Mouse (Mus musculus) forebrain, embryonic 14.5 days (tissue): ENCODE results near the gene Arhgef3. TPM values are rescaled to one million over a fixed set of nuclear protein-coding genes. Genes with fewer than 3 reads are reported as not detected.

Experiments
- ATAC-seq: fragments of 200-750 bp; cut with Nextera tagmentation; 2 replicates; pipeline ENCODE4 v1.8.0; 2017; ENCODE audit warnings: mild to moderate bottlenecking, moderate library complexity
- DNase-seq: peaks from one replicate; pipeline ENCODE4 v3.0.0-alpha.2; 2015; ENCODE audit warnings: low spot score
- H3K27ac ChIP-seq: fragments of 300-500 bp; sonication (generic); 2 replicates; pipeline ENCODE4 v1.5.1; 2014; ENCODE audit warnings: low read depth, mild to moderate bottlenecking, control low read depth, low read length, moderate library complexity
- H3K27me3 ChIP-seq: fragments of 300-500 bp; sonication (generic); replicated peaks from 2 replicates; pipeline ENCODE4 v1.6.1; 2014; ENCODE audit warnings: low read length, control low read depth, mixed read lengths; ENCODE audit not compliant: control insufficient read depth, insufficient read depth
- H3K36me3 ChIP-seq: fragments of 300-500 bp; sonication (generic); 2 replicates; pipeline ENCODE4 v1.6.1; 2014; ENCODE audit warnings: low read length, control low read depth; ENCODE audit not compliant: control insufficient read depth, insufficient read depth
- H3K4me1 ChIP-seq: fragments of 300-500 bp; sonication (generic); 2 replicates; pipeline ENCODE4 v1.6.1; 2014; ENCODE audit warnings: antibody characterized with exemption, low read length, control low read depth; ENCODE audit not compliant: control insufficient read depth, insufficient read depth
- H3K4me2 ChIP-seq: fragments of 300-500 bp; sonication (generic); 2 replicates; pipeline ENCODE4 v1.6.1; 2014; ENCODE audit warnings: mild to moderate bottlenecking, control low read depth, low read length
- H3K4me3 ChIP-seq: fragments of 300-500 bp; sonication (generic); 2 replicates; pipeline ENCODE4 v1.5.1; 2014; ENCODE audit warnings: low read depth, low read length, control low read depth
- H3K9ac ChIP-seq: fragments of 300-500 bp; sonication (generic); 2 replicates; pipeline ENCODE4 v1.6.1; 2014; ENCODE audit warnings: mild to moderate bottlenecking, low read length, control low read depth, moderate library complexity
- H3K9me3 ChIP-seq: fragments of 300-500 bp; sonication (generic); replicated peaks from 2 replicates; pipeline ENCODE4 v1.6.1; 2016; ENCODE audit warnings: low read length, control low read depth, mixed read lengths; ENCODE audit not compliant: control insufficient read depth
- WGBS: fragments of 180-500 bp; shearing (Covaris S2); extraction: QIAGEN DNeasy Blood & Tissue Kit; methylation state at CpG from one replicate; pipeline ENCODE4 v1.1.7; 2014; 5-methylcytosine and 5-hydroxymethylcytosine counted together
- polyA plus RNA-seq: library from polyadenylated mRNA; unstranded; fragments of >200 nt; fragmentation: Nextera tagmentation; extraction: Ambion mirVana; gene quantifications from 2 replicates; pipeline ENCODE4 v1.2.1, GENCODE M21; 2014

Arhgef3 gene
- polyA plus RNA-seq, 1 experiment from 2014 or later: 3.0 TPM

DNA sequence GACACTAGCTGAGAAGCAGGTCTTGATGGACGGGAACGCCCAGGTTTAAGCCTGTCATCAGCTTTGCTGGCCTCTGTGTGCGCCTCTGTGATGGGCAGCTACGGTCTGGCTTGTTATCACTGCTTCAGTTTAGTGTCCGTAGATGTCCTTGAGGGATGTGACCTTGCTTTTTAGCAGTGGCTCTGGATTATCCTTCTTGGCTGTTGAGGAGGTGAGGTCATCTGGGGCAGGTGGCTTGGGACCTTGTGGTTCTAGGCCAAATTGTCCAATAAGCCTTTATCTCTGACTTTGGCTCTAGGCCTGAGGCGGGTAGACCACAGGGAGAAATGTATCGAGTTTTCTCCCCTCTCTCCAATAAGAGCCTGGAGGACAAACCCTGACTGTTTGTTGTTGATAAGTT is 33.0 kb downstream of the Arhgef3 start:
- Histone ChIP-seq H3K4me3 (no peak overlapping the region), H3K27me3 (no peaks in the 10 kb centered on the region), H3K27ac (no peak overlapping the region), H3K36me3 (no peaks in the 10 kb centered on the region), H3K9ac (no peak overlapping the region), H3K9me3 (no peaks in the 10 kb centered on the region), H3K4me2 (no peak overlapping the region), H3K4me1 (no peaks in the 10 kb centered on the region)
- DNase-seq (no peak), ATAC-seq (no peak)
- 94% methylated on average over 7 of the region's 7 CpGs for WGBS

DNA sequence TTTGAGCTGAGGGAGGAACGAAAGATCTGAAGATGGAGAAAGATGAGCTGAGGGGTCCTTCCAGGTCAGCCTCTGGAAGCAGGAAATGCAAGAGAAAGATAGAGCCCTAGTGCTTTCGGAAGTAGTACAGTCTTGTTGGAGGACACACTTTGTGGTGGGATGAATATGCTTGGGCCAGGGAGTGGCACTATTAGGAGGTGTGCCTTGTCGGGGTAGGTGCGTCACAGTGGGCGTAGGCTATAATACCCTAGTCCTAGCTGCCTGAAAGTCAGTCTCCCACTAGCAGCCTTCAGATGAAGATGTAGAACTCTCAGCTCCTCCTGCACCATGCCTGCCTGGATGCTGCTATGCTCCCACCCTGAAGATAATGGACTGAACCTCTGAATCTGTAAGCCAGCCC is 34.7 kb downstream of the Arhgef3 start:
- no peak for ATAC-seq
- Histone ChIP-seq H3K9me3 (no peaks in the 10 kb centered on the region), H3K4me3 (no peak overlapping the region), H3K27me3 (no peaks in the 10 kb centered on the region), H3K27ac (no peak overlapping the region), H3K36me3 (no peaks in the 10 kb centered on the region), H3K4me2 (no peak overlapping the region), H3K9ac (no peak overlapping the region), H3K4me1 (no peaks in the 10 kb centered on the region)
- DNase-seq: no peak
- 96% methylated on average over 5 of the region's 5 CpGs for WGBS

DNA sequence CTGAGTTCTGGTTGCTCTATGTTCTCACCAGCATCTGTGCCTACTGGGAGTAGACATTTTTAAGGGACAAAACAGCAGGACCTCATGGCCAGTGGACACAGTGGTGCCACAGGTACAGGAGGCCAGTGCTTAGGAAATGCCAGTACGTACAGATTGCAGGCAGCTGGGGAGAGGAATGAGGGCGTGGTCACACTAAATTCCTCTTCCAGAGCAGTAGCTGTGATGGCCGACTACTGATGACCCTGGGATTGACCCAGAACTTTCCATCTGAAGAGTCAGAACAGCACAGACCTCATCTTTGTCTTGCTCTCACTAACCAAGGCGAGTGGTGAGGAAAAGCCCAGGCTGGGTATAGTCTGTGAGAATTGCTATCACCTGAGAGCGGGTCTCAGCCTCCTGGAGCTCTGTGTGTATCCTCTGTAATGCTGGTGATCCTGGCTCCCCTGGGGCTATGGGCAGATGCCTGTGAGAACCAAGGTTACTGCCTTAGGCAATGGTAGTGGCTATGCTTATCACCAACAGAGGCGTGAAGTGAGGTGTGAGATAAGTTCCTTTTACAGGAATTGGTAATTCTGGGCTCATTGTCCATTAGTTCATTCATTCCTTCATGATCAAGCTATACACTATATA is 35.4 kb downstream of the Arhgef3 start:
- WGBS: 76% methylated on average over 6 of the region's 6 CpGs
- ATAC-seq (no peak), DNase-seq (no peak)
- no peaks in the 10 kb centered on the region for H3K36me3 ChIP-seq
- H3K4me3 ChIP-seq: no peak overlapping the region
- no peaks in the 10 kb centered on the region for H3K27me3 ChIP-seq
- no peak overlapping the region for H3K27ac ChIP-seq
- no peak overlapping the region for H3K9ac ChIP-seq
- no peaks in the 10 kb centered on the region for H3K9me3 ChIP-seq
- H3K4me1 ChIP-seq: no peaks in the 10 kb centered on the region
- H3K4me2 ChIP-seq: no peak overlapping the region

DNA sequence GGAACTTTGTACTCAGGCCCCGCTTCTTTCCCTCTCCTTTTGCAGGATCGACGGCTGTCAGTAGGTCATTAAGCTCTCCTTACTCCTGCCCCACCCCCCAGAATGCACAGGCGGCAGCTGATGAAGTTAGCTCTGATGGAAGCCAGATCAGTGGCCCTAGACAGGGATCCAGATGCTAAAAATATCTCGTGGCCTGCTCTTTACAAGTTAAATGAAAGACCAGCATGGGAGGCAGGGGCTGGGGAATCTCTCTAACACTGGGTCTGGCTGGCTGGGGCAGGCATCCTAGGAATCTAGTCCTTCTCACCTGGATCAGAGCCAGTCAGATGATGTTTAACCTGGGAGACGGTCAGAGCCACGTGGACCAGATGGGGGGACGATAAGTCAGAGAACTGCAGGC is 36.7 kb downstream of the Arhgef3 start:
- Histone ChIP-seq H3K4me1 (no peaks in the 10 kb centered on the region), H3K9ac (no peak overlapping the region), H3K4me2 (no peak overlapping the region), H3K36me3 (no peaks in the 10 kb centered on the region), H3K27ac (no peak overlapping the region), H3K4me3 (no peak overlapping the region), H3K27me3 (no peaks in the 10 kb centered on the region), H3K9me3 (no peaks in the 10 kb centered on the region)
- 47% methylated on average over 8 of the region's 8 CpGs for WGBS
- ATAC-seq: no peak
- DNase-seq: no peak

DNA sequence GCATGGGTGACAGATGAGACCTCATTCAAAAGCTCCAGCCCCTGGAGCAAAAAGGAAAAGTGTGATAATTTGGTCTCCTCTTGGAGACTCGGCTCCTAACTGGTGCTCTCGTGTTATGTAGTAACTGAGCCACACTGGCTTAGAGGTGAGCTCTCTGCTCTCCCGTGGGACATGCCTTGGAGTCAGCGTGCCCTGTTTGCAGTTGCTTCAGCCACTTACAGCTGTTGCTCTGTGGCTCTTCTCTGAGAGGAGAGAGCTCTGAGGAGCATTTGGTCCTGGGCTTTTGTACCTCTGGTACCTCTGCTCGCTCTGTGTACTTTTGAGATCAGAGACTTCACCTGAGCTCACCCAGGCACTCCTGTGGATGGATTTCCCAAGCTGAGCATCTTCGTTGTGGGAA is 40.4 kb downstream of the Arhgef3 start:
- ATAC-seq (no peak), DNase-seq (no peak)
- H3K9ac ChIP-seq: no peak overlapping the region
- no peaks in the 10 kb centered on the region for H3K9me3 ChIP-seq
- H3K4me1 ChIP-seq: no peaks in the 10 kb centered on the region
- no peak overlapping the region for H3K4me3 ChIP-seq
- no peaks in the 10 kb centered on the region for H3K27me3 ChIP-seq
- 77% methylated on average over 6 of the region's 6 CpGs for WGBS
- no peak overlapping the region for H3K27ac ChIP-seq
- H3K36me3 ChIP-seq: no peaks in the 10 kb centered on the region
- no peak overlapping the region for H3K4me2 ChIP-seq

DNA sequence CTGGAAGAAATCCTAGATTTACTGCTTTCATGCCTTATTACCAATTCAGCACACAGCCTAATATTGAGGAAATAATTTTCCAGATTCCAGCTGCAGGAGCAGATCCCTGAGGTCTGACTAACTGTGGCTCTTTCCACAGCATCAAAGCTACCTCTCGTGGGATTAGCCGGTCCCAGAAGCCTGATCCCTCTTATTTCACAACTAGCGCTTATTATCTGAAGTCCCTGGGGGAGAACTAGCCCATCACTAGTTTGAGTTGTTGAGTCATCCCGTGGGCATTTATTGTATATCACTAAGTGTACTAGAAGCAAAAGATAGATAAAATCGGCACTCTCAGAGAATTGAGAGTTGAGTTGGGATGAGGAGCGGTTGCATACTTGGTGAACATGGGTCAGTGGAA is 41.3 kb downstream of the Arhgef3 start:
- no peak for DNase-seq
- Histone ChIP-seq H3K4me1 (no peaks in the 10 kb centered on the region), H3K9ac (no peak overlapping the region), H3K27me3 (no peaks in the 10 kb centered on the region), H3K4me3 (no peak overlapping the region), H3K9me3 (no peaks in the 10 kb centered on the region), H3K36me3 (no peaks in the 10 kb centered on the region), H3K4me2 (no peak overlapping the region), H3K27ac (no peak overlapping the region)
- ATAC-seq: no peak
- WGBS: 80% methylated on average over 6 of the region's 6 CpGs

DNA sequence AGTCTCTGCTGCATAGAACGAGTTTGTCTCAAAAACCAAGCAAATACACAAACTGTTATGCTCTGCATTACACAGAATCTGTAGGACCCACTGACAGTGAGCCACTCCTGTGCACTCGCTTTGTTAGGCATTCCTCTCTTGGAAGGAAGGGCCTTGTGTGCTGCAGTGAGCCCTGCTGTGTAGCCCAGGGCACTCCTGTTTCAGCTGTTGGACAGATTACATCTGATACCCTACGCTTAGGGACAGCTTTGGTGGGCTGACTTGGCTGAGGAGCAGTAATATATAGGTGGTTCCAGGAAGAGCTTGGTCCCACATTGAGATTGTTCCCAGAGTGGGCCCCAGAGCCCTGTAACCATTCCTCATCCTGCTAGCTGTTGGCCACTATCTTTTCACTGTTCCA is 43.4 kb downstream of the Arhgef3 start:
- Histone ChIP-seq H3K27ac (no peak overlapping the region), H3K27me3 (no peaks in the 10 kb centered on the region), H3K36me3 (no peaks in the 10 kb centered on the region), H3K4me1 (no peaks in the 10 kb centered on the region), H3K4me3 (no peak overlapping the region), H3K4me2 (no peak overlapping the region), H3K9ac (no peak overlapping the region), H3K9me3 (no peaks in the 10 kb centered on the region)
- WGBS: 85% methylated on average over 3 of the region's 3 CpGs
- DNase-seq (no peak), ATAC-seq (no peak)

DNA sequence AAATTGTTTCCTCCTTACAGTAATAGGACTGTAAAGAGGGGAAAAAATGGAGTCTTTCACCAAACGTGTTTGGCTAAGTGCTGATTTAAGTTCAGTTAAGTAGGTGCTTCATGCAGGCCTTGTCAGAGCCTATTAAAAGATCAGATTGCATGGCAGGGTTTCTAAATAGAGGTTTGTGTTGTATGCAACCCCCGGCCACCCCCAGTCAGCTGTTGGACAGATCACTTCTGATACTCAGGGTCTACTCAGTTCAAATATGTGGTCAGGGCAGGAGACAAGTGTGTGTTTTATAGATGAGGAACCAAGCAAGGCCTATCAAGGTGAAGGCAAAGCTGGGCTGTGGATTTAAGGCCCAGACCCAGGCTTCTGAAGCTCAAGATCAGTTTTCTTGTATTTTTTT is 44.1 kb downstream of the Arhgef3 start:
- H3K27me3 ChIP-seq: no peaks in the 10 kb centered on the region
- DNase-seq: no peak
- no peak overlapping the region for H3K27ac ChIP-seq
- H3K4me2 ChIP-seq: no peak overlapping the region
- ATAC-seq: no peak
- 68% methylated on average over 2 of the region's 2 CpGs for WGBS
- H3K9ac ChIP-seq: no peak overlapping the region
- H3K4me3 ChIP-seq: no peak overlapping the region
- H3K9me3 ChIP-seq: no peaks in the 10 kb centered on the region
- no peaks in the 10 kb centered on the region for H3K36me3 ChIP-seq
- H3K4me1 ChIP-seq: no peaks in the 10 kb centered on the region

DNA sequence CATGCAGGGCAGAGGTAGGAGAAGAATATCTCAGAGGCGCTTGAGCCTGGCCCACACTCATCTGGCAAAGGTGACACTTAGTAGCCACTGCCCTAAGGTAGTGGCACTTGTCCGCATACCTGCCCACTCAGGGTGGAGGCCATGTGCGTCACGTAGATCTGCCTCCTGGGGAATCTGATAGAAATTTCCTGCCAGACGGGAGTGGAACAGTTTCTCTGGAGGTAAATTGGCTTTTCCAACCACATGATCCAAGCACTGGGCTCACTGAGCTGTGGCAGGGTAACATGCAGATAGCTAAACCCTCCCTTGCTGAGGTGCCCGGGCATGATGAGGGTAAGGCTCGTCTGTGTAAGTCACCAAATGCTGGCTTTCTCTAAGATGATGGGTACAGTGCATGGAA is 46.1 kb downstream of the Arhgef3 start:
- no peak overlapping the region for H3K4me2 ChIP-seq
- DNase-seq (no peak), ATAC-seq (no peak)
- H3K9ac ChIP-seq: no peak overlapping the region
- H3K4me3 ChIP-seq: no peak overlapping the region
- no peaks in the 10 kb centered on the region for H3K36me3 ChIP-seq
- H3K27me3 ChIP-seq: no peaks in the 10 kb centered on the region
- H3K4me1 ChIP-seq: no peaks in the 10 kb centered on the region
- H3K9me3 ChIP-seq: no peaks in the 10 kb centered on the region
- 95% methylated on average over 7 of the region's 7 CpGs for WGBS
- no peak overlapping the region for H3K27ac ChIP-seq
